In genomic region chr13:42980581-42980980, GRCm38 (mm10) we compare ENCODE assay signal across 13 mouse cellular contexts.
A peak's percentile ranks its signal among the peaks of the same experiment; 100 is the strongest.
DNase-seq lines count a peak whose midpoint lies in the region; ATAC-seq and TF ChIP-seq lines count a peak whose summit lies in the region.
"Had no signal": no experiment of that assay in that cellular context is flagged by ENCODE, and none has a peak within 500 bp of the region (broad histone marks: within the 10 kb centered on the region; RNA-seq: fewer than 3 reads in every experiment).

No protein-coding gene starts in this region.

- 55% methylated on average over 4 of the region's 4 CpGs for whole genome bisulfite sequencing in kidney, adult 2 months
- WGBS in intestine, embryonic 16.5 days: 68% methylated on average over 4 of the region's 4 CpGs

- H3K36me3 ChIP-seq in kidney, adult 2 months (ENCODE audit: control insufficient read depth, insufficient read depth, low read length): no peaks in the 10 kb centered on the region
- H3K36me3 ChIP-seq in intestine, embryonic 16.5 days (ENCODE audit: control insufficient read depth, insufficient read depth, low read length): no peaks in the 10 kb centered on the region
- H3K36me3 ChIP-seq: embryonic facial prominence, embryonic 13.5 days; heart, embryonic 12.5 days; liver, embryonic 12.5 days had no signal

- no peaks in the 10 kb centered on the region for H3K4me1 ChIP-seq in kidney, adult 2 months (ENCODE audit: control insufficient read depth, insufficient read depth, low read length)
- H3K4me1 ChIP-seq in intestine, embryonic 16.5 days (ENCODE audit: control insufficient read depth, insufficient read depth, low read length): no peaks in the 10 kb centered on the region
- H3K4me1 ChIP-seq: embryonic facial prominence, embryonic 13.5 days; heart, embryonic 12.5 days; liver, embryonic 12.5 days had no signal

- TF ChIP-seq CTCF in kidney, adult 2 months (conservative IDR thresholded peaks at IDR 0.05; ENCODE audit: insufficient read depth, insufficient read length, low read depth, low read length): no peak
- TF ChIP-seq CTCF in Patski (IDR thresholded peaks at IDR 0.05): no peak

- no peak overlapping the region for H3K27ac ChIP-seq in kidney, adult 2 months (ENCODE audit: insufficient read depth, low read depth, low read length)
- H3K27ac ChIP-seq in intestine, embryonic 16.5 days (ENCODE audit: low read length): no peak overlapping the region
- H3K27ac ChIP-seq: embryonic facial prominence, embryonic 13.5 days; liver, embryonic 12.5 days; macrophage had no signal

- TF ChIP-seq POLR2A in kidney, adult 2 months (IDR thresholded peaks at IDR 0.05; ENCODE audit: low read depth, low read length): no peak

- no peak overlapping the region for H3K4me2 ChIP-seq in intestine, embryonic 16.5 days (ENCODE audit: low read depth, low read length)
- H3K4me2 ChIP-seq: embryonic facial prominence, embryonic 13.5 days; heart, embryonic 12.5 days; liver, embryonic 12.5 days had no signal

- H3K9ac ChIP-seq in intestine, embryonic 16.5 days (ENCODE audit: low read depth, low read length): no peak overlapping the region
- H3K9ac ChIP-seq: embryonic facial prominence, embryonic 13.5 days; heart, embryonic 12.5 days; liver, embryonic 12.5 days had no signal

- H3K9me3 ChIP-seq in intestine, embryonic 16.5 days (ENCODE audit: control insufficient read depth, low read length): no peaks in the 10 kb centered on the region
- H3K9me3 ChIP-seq: embryonic facial prominence, embryonic 13.5 days; heart, embryonic 12.5 days; liver, embryonic 12.5 days had no signal

- in situ Hi-C loops in Patski (cut with MboI; ENCODE audit: low pct_unique_long_range_greater_than_20kb): no loop called here

- no peak for ATAC-seq in Patski
- ATAC-seq in intestine, embryonic 16.5 days: no peak
- ATAC-seq: inflammation-experienced regulatory T-cells, adult 6 months; liver, embryonic 12.5 days had no signal

- CTCF ChIA-PET in Patski (lab: Charles Lee): no interaction called here

- no peaks in the 10 kb centered on the region for H3K27me3 ChIP-seq in kidney, adult 2 months (replicated peaks; ENCODE audit: control insufficient read depth, insufficient read depth, low read length)
- no peaks in the 10 kb centered on the region for H3K27me3 ChIP-seq in Patski
- H3K27me3 ChIP-seq in intestine, embryonic 16.5 days (replicated peaks; ENCODE audit: control insufficient read depth, insufficient read depth, low read length): peaks cover 3% of the 10 kb centered on the region; the same call in 1 of the 2 replicates
- H3K27me3 ChIP-seq: embryonic facial prominence, embryonic 13.5 days; heart, embryonic 12.5 days; liver, embryonic 12.5 days had no signal

- peak; percentile 45 for DNase-seq in kidney, adult 2 months
- no peak for DNase-seq in kidney, adult 18-20 months
- DNase-seq in Muller cell, postnatal 12 days (ENCODE audit: inconsistent ontology term): peak; percentile 67
- peak; percentile 28 for DNase-seq in Patski (ENCODE audit: low read depth, low spot score)
- peak; percentile 46 for DNase-seq in kidney, postnatal 14 days
- DNase-seq in spleen, adult 12 weeks (ENCODE audit: low spot score): no peak
- DNase-seq: right cerebral cortex, postnatal 14 days had no signal

- no peak overlapping the region for H3K4me3 ChIP-seq in kidney, adult 2 months (ENCODE audit: insufficient read depth, low read depth, low read length)
- no peak overlapping the region for H3K4me3 ChIP-seq in intestine, embryonic 16.5 days (ENCODE audit: low read length)
- H3K4me3 ChIP-seq: embryonic facial prominence, embryonic 13.5 days; heart, embryonic 12.5 days; liver, embryonic 12.5 days had no signal

- POLR2A ChIA-PET in Patski (lab: Charles Lee): no interaction called here

Comparison
In these comparisons a context has a peak if more than half of its experiments do, and no peak if none do; other contexts are left out.
1. DNase-seq: peak in kidney, adult 2 months (single experiment), Muller cell, postnatal 12 days (single experiment), Patski (single experiment) and kidney, postnatal 14 days (single experiment); none in kidney, adult 18-20 months (single experiment) and spleen, adult 12 weeks (single experiment).